Mouse (Mus musculus): ENCODE results near the gene Rps28.

- TF ChIP-seq JUN (IDR thresholded peaks at IDR 0.05; ENCODE audit: insufficient read depth, low read depth, low read length) (no peak), POLR2A (IDR thresholded peaks at IDR 0.05; ENCODE audit: low read depth, low read length) (peak; percentile 81), EP300 (IDR thresholded peaks at IDR 0.05; ENCODE audit: low read length) (no peak), E2F4 (IDR thresholded peaks at IDR 0.05; ENCODE audit: insufficient replicate concordance, low read depth, low read length) (no peak), USF2 (conservative IDR thresholded peaks at IDR 0.05; ENCODE audit: low read depth, low read length) (no peak), TCF12 (IDR thresholded peaks at IDR 0.05; ENCODE audit: low read depth, low read length) (peak; percentile 42; the same call in 1 of the 2 replicates), CTCF (conservative IDR thresholded peaks at IDR 0.05 in 1 of 2, IDR thresholded peaks at IDR 0.05 in 1 of 2; ENCODE audit: low read depth in 2 of 2, low read length in 2 of 2) (no peak), BHLHE40 (IDR thresholded peaks at IDR 0.05; ENCODE audit: low read depth, low read length) (peak; percentile 26; the same call in 1 of the 2 replicates), CHD2 (IDR thresholded peaks at IDR 0.05; ENCODE audit: low read length) (no peak), RCOR1 (conservative IDR thresholded peaks at IDR 0.05; ENCODE audit: low read depth, low read length) (no peak), MXI1 (IDR thresholded peaks at IDR 0.05; ENCODE audit: low read depth, low read length) (peak; percentile 100), MAFK (IDR thresholded peaks at IDR 0.05; ENCODE audit: insufficient replicate concordance, low read length) (no peak)
Measured at GRCm38 (mm10) chr17:33842966-33843795, 18.8 kb upstream of the Rps28 start, which contains the start of gene Cd320.

Measured in CH12.LX (cell line).